Mouse (Mus musculus) frontal cortex, postnatal 10 days (tissue): ENCODE data around the gene Ppp1r18.

Experiments
- DNase-seq, 2 experiments: peaks; one replicate each; pipeline ENCODE4 v3.0.0; 2022; ENCODE audit warnings: low spot score in 2 of 2, mixed read lengths in 1 of 2

Ppp1r18 gene

DNA sequence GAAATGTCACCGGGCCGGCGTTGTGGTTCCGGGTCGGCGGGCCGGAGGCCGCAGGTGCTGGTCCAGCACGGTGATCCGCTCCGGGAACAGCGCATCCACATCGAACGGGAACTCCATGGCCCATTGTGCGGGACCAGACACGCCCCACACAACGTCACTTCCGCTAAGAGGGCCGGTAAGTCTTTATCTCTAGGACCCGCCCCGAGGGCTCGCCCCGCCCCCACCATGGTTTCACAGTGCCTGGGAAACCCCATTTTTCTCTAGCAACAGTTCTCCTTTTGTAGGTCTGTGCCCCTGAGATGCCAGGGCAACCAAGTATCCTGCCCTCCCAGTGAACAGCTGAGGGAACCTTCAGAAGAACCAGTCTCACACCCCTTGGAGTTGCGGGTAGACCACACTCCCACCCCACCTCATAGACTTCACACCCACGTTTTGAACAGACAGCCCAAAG is 44.6 kb downstream of the Ppp1r18 start, which contains the start of gene Atat1:
Gene Atat1 (minus strand): TSS at position 157 of the 451 bp plus-strand sequence.
- peak; percentile 93 for DNase-seq

DNA sequence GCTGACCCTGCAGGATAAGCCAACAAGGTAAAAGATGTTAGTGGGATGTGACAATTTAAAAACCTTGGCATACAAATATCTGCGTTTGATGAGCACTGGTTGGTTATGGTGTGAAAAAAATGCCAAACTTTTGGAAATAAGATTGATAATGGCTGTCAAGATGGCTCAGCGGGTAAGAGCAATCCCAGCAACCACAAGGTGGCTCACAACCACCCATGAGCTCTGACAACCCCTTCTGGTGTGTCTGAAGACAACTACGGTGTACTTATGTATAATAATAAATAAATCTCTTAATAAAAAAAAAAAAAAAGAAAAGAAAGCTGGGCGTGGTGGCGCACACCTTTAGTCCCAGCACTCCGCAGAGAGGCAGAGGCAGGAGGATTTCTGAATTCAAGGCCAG is 49.6 kb downstream of the Ppp1r18 start:
- DNase-seq, result no peak

DNA sequence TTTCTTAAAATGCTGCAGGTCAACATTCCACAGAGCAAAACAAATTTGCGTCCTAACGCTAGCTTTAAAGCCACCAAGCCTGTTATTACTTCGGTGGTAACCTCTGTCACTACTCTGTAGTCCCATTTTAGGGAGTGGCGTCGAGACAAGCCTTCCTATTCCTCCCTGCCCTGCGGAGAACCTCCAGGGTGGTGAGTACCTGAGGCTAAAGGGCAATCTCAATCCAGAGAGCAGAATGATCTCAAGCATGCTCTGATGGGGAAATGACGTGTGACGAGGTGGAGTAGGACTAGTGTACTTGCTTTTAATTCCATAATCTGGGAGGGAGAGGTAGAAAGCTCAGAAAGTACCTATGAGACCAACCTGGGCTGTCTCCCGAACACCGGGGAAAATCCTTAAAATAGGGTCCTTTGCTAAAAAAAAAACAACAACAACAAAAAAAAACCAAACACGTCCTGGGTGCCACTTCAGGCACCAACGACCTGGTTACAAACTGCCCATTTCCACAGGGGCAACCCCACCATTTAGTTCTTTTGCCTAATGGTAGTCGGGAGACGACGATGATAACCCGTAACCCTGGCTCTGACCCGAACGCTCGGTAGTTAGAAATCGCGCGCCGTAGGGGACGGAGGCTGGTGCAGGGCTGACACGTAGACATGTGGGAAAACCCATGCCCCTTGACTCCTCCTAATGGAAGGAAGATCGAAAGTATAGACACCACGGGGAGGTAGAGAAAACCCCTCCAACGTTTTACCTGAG is 50.3 kb downstream of the Ppp1r18 start:
- no peak for DNase-seq

GRCm38 (mm10) chr17:35916297-35917142 is 51.1 kb downstream of the Ppp1r18 start, which contains the start of the genes Mrps18b and Ppp1r10:
Gene Mrps18b (minus strand): TSS chr17:35916389.
Gene Ppp1r10 (plus strand): TSS chr17:35916434.
- DNase-seq, result peak; percentile 99

- no peak for DNase-seq
These were observed 51.7 kb downstream of the Ppp1r18 start for GRCm38 (mm10) chr17:35917143-35917462.

DNA sequence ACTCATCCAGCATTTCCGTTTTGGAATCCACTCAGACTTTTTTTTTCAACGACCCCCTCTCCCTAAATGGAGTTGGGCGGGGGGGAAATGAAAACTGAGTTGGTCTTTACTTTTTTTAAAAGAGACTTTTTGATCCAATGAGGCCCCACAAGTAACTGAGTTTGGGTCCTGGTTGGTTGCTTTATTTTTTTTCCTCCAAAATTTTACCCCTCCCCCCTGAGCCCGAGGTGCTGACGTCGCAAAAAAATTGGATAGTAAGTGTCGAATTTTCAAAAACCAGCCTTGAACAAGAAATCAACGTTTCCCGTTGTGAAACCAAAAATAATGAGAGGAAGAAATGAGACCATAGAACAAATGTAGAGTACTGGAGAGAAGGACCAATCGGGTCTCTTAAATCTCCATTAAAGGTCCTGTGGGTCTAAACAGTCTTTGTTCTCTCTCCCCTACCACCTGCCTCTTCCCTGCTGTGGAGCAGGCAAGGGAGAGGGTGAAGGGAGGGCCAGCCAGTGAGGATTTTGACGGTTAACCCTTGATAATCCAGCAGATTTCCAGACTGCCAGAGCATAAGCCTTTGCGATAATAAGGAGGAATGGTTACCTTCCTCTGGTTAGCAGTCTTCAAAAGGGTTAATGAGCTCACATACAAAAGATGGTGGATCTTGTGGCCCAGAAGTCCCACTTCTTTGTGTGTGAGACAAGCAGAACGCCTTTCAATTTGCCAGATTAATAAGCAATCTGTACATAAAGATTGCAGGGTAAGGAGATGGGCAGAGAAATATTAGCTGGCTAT is 52.3 kb downstream of the Ppp1r18 start:
- peak; percentile 55 to 75 for DNase-seq

DNA sequence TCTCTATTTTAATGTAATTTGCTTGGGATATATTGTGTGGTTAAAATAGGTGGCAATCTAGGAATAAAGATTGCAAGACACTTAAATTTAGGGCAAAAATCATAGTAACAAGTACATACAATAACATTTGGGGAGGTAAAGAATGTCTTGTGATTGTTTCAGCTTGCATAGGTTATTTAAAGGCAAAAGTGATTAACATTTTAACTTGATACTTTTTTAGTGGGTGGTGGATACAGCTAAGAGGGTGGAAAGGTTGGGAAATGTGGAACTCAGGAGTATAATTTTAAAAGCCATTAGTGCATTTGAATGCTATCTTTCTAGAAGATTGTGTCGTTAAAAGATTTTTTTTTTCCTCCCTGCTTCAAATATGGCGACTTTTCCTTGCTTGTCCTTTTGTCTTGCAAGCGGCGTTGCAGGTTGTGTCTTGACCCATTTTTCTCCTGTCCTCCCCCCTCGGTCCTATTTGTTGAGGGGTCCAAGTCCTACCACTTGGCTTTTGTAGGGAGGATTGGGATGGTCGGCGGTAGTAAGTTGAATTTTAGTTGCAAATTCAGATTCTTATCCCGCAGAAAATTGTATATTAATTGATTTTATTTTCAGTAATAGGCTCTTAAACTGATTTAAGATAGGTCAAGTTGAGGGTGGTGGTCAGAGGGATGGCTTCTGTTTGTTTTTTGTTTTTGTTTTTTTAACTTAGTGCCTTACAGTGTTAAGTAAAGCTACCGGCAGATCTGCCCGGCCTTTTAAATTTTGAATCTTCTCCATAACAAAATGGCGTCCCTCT is 53.1 kb downstream of the Ppp1r18 start:
- peak in 1 of 2 experiments; percentile 34 for DNase-seq

- DNase-seq, result peak; percentile 92 to 95
These were observed 53.8 kb downstream of the Ppp1r18 start for GRCm38 (mm10) chr17:35919060-35919715.

DNA sequence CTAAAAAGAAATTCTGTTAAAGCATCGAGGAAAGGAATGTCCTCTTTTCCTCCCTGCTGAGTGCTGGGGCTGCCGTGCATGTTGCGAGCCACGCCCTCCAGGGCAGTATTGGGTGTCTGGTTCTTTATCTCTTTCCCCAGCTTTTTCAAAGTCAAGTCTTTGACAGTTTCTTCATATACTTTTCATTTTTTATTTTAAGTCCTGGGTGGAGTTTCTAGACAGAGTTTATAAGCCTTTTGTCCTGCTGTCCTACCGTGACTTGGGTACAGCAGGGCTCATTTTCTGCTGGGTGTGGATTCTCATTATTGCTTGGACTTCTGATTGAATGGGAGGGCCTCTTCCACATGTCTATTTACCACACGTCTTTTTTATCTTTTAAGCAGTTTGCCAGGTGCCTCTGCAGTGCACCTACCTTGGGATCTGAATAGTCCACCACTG is 54.5 kb downstream of the Ppp1r18 start:
- DNase-seq, result peak in 1 of 2 experiments; percentile 10

DNA sequence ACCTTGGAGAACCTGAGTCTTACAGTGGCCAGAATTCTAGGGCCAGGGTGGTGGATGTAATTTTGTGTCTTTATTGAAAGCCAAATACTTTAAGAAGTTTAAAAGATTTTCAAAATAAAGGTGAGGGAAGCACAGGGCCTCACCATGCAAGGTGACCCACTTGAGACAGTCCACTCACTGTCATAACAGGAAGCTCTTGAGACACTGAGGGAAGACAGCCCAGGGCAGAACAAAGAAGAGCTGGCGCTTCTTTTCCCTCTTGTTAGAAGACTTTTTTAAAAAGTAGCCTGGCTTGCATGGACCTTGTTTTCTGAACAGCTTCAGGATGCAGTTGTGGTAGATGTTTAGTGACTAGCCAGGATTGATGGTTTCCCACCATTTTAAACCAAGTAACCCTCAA is 55.0 kb downstream of the Ppp1r18 start:
- DNase-seq, result peak in 1 of 2 experiments; percentile 10

DNA sequence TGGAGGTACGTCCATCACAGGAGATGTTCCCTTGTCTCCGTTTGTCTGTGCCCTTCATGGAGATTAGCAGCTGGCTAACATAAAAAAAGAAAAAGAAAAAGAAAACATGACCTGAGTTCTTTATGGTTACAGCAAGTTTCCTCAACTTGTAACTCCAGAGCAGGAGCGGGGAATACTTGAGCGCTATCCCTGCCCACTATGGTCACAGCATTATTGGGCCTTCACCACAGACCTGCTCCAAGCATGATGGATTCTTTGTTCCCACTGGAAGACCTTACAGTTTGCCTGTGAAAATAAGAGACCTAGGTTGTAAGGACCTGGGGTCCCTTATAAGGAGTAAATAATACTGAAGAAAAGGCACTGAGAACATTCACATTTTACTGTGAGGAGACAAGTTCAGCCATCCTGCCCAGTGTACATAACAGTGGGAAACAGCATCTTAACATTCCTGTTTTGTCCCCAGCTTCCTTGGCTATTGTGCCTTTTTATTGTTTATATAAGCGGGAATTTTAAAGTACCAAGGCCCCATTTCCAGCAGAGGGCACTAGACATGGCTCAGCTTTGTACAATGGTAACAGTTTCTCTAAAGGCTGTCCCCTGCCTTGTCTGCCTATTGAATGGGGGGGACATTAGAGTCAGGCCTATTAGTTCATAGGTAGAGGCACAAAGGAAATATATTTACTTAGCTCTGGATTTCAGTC is 55.6 kb downstream of the Ppp1r18 start:
- peak in 1 of 2 experiments; percentile 22 for DNase-seq

- no peak for DNase-seq
These were observed 56.3 kb downstream of the Ppp1r18 start for GRCm38 (mm10) chr17:35921710-35922109.

DNA sequence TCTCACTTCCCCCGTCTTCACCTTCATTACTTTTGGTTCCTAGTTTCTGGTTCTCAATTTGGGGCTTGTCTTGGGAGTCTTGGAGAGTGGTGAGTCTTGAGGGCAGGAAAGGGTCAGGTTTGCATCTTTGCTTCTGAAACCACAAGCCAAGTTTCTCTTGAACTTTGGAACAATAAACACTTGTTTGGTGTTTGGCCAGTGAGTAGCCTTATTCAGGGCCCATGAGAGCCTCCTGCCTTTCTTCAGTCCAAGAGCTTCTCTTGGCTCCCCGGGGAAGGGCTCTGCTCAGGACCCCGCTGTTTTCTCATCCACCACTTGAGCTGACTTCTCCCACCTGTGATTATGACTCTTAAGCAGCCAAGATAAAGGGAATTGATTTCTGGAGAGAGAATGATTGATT is 57.2 kb downstream of the Ppp1r18 start:
- no peak for DNase-seq

- DNase-seq, result peak in 1 of 2 experiments; percentile 12
These were observed 57.9 kb downstream of the Ppp1r18 start for GRCm38 (mm10) chr17:35923281-35923680.
